Mouse (Mus musculus): ENCODE measurements at regions not wholly inside any gene's neighbourhood (a gene's known extent, or its start where the extent isn't known, plus 50 kb on each side); places are given as distances from the start of the nearest gene placed in this dataset.

DNA sequence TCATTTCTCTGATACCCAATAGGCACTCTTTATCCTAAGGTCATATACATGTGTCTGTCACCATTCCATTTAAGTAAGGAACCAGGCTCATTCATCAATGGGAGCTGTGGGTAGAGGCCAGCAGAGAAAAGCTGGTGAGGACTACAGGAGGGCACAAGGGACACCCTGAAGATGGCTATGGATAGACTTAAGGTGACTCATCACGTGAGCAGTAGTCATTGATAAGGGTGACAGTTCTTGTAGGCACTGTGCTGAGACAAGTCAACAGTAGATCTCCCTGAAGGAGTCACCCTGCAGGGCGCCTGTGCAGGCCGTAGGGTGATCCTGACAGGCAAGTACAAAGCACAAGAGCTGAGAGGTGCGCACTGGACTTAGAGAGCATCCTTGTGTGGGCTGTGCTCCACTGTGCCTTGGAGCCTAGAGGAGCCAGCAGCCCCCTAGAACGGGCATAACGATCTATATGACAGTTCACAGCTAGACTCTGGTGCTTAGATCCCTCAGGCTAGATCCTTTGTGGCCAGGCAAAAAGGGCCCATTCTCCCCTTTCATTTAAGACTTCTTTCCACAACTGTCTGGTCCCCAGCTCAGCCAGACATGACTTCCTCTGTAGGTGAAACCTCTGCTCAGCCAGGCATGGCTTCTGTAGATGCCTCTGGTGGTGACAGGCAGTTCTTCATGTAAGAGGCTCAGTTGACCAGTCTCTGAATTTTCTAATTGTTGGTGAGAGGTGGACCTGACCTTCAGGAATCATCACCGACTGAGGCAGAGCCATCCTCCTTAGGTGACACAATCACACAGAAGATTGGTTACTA lies 78.6 kb downstream of the Fam43a start:
- no peak for TF ChIP-seq MAX (IDR thresholded peaks at IDR 0.05)
- no peak for TF ChIP-seq MYOD1 (IDR thresholded peaks at IDR 0.05; ENCODE audit: control insufficient read depth, insufficient read length, low read depth)
- TF ChIP-seq CEBPB (IDR thresholded peaks at IDR 0.05; ENCODE audit: low read depth): no peak
- TF ChIP-seq CTCF (IDR thresholded peaks at IDR 0.05; ENCODE audit: control insufficient read depth, insufficient read depth, insufficient read length): no peak
- TF ChIP-seq MYOG (IDR thresholded peaks at IDR 0.05; ENCODE audit: control insufficient read depth, extremely low read depth, insufficient read length): no peak
- no peak for TF ChIP-seq FOSL1 (IDR thresholded peaks at IDR 0.05; ENCODE audit: insufficient read depth, low read length, poor library complexity, severe bottlenecking)
- no peak for TF ChIP-seq USF1 (IDR thresholded peaks at IDR 0.05; ENCODE audit: low read depth)
- no peak overlapping the region for H3K4me3 ChIP-seq (ENCODE audit: insufficient read depth, poor library complexity, severe bottlenecking)
- no peaks in the 10 kb centered on the region for H3K79me3 ChIP-seq (ENCODE audit: low read depth)
- H3ac ChIP-seq (ENCODE audit: control insufficient read depth, insufficient read length, low read depth): no peak overlapping the region
- no peaks in the 10 kb centered on the region for H3K79me2 ChIP-seq (ENCODE audit: control insufficient read depth, insufficient read depth)
- H3K36me3 ChIP-seq (ENCODE audit: control insufficient read depth, insufficient read depth): no peaks in the 10 kb centered on the region
- H3K27me3 ChIP-seq (ENCODE audit: control insufficient read depth, insufficient read depth, insufficient read length): peaks cover 3% of the 10 kb centered on the region

DNA sequence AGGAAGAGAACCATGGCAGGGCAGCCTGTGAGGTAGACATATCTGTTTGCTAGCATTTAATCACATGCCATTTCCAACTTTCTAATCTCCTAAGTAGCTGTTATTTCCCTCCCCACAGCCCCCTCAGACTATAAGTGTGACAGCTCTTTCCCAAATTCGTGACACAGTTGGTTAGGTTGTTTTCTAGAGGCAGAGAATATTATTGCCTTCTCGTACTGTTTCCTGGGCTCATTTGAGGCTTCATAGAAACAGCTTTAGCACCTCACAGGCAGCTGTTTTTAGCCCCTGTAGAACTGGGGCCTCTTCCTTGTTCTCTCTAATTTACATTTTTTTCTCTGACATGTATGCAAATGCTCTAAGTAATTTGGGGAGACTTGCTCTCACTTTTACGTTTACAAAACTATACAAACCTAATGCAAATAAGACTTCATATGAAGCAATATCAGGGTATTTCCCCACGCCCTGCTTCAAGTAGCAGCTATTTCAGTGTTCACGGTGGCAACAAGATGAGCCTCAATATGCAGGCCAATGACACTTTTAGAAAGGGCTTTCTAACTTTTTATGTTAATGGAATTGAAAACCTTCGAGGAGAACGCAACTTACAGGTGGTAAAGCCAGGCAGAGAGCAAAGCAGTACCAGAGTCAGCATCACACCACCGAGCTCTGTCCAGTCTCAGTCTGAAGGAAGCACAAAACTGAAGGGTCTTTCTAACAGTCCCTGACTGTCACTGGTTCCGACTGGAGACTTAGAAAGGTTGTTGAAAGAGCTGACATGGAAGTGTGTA lies 79.4 kb downstream of the Fam43a start:
- no peak for TF ChIP-seq CTCF (IDR thresholded peaks at IDR 0.05; ENCODE audit: control insufficient read depth, insufficient read depth, insufficient read length)
- no peak for TF ChIP-seq MYOG (IDR thresholded peaks at IDR 0.05; ENCODE audit: control insufficient read depth, extremely low read depth, insufficient read length)
- TF ChIP-seq CEBPB (IDR thresholded peaks at IDR 0.05; ENCODE audit: low read depth): no peak
- no peak for TF ChIP-seq MAX (IDR thresholded peaks at IDR 0.05)
- TF ChIP-seq MYOD1 (IDR thresholded peaks at IDR 0.05; ENCODE audit: control insufficient read depth, insufficient read length, low read depth): no peak
- no peak for TF ChIP-seq USF1 (IDR thresholded peaks at IDR 0.05; ENCODE audit: low read depth)
- TF ChIP-seq FOSL1 (IDR thresholded peaks at IDR 0.05; ENCODE audit: insufficient read depth, low read length, poor library complexity, severe bottlenecking): no peak
- no peaks in the 10 kb centered on the region for H3K36me3 ChIP-seq (ENCODE audit: control insufficient read depth, insufficient read depth)
- no peak overlapping the region for H3K4me3 ChIP-seq (ENCODE audit: insufficient read depth, poor library complexity, severe bottlenecking)
- no peaks in the 10 kb centered on the region for H3K79me3 ChIP-seq (ENCODE audit: low read depth)
- H3ac ChIP-seq (ENCODE audit: control insufficient read depth, insufficient read length, low read depth): no peak overlapping the region
- peaks cover 3% of the 10 kb centered on the region for H3K27me3 ChIP-seq (ENCODE audit: control insufficient read depth, insufficient read depth, insufficient read length)
- no peaks in the 10 kb centered on the region for H3K79me2 ChIP-seq (ENCODE audit: control insufficient read depth, insufficient read depth)

DNA sequence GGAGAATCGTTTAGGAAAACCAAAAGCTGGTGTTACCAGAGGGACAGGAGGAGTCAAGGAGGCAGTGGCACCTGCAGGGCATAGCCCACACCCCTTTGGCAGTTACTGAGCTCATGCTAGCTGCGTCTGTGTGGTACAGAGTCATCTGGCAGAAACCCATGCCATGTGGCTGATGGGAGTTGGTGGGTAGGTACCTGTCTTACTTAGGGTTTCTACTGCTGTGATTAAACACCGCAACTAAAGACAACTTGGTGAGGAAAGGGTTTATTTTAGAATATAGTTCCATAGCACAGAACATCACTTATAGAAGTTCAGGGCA lies 79.9 kb downstream of the Fam43a start:
- Histone ChIP-seq H3K27me3 (ENCODE audit: control insufficient read depth, insufficient read depth, insufficient read length) (peaks cover 3% of the 10 kb centered on the region), H3ac (ENCODE audit: control insufficient read depth, insufficient read length, low read depth) (no peak overlapping the region), H3K36me3 (ENCODE audit: control insufficient read depth, insufficient read depth) (no peaks in the 10 kb centered on the region), H3K79me2 (ENCODE audit: control insufficient read depth, insufficient read depth) (no peaks in the 10 kb centered on the region), H3K4me3 (ENCODE audit: insufficient read depth, poor library complexity, severe bottlenecking) (no peak overlapping the region), H3K79me3 (ENCODE audit: low read depth) (no peaks in the 10 kb centered on the region)
- TF ChIP-seq CTCF (IDR thresholded peaks at IDR 0.05; ENCODE audit: control insufficient read depth, insufficient read depth, insufficient read length) (no peak), MYOG (IDR thresholded peaks at IDR 0.05; ENCODE audit: control insufficient read depth, extremely low read depth, insufficient read length) (no peak), MYOD1 (IDR thresholded peaks at IDR 0.05; ENCODE audit: control insufficient read depth, insufficient read length, low read depth) (no peak), CEBPB (IDR thresholded peaks at IDR 0.05; ENCODE audit: low read depth) (no peak), MAX (IDR thresholded peaks at IDR 0.05) (no peak), FOSL1 (IDR thresholded peaks at IDR 0.05; ENCODE audit: insufficient read depth, low read length, poor library complexity, severe bottlenecking) (no peak), USF1 (IDR thresholded peaks at IDR 0.05; ENCODE audit: low read depth) (no peak)

DNA sequence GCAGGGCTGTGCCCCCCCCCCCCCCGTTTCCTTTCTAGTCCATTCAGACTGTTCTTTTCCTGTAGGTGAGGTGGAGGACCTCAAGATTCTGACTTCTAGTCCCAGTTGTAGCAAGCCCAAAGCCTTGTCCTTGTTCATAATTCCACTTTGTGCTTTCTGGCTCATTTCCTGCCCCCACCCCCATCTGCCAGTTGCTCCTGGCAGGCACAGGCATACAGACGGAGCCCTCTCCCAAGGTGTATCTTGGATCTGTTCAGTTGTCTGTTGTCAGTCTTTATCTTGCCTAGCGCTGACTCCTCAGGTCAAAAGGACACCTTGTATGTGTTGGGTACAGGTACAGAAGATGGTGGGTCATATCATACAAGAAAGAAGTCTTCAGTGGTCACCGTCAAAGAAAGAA lies 81.9 kb downstream of the Fam43a start:
- H3K27me3 ChIP-seq (ENCODE audit: control insufficient read depth, insufficient read depth, insufficient read length): peaks cover 3% of the 10 kb centered on the region
- TF ChIP-seq MAX (IDR thresholded peaks at IDR 0.05) (no peak), USF1 (IDR thresholded peaks at IDR 0.05; ENCODE audit: low read depth) (no peak), MYOG (IDR thresholded peaks at IDR 0.05; ENCODE audit: control insufficient read depth, extremely low read depth, insufficient read length) (no peak), CEBPB (IDR thresholded peaks at IDR 0.05; ENCODE audit: low read depth) (no peak), CTCF (IDR thresholded peaks at IDR 0.05; ENCODE audit: control insufficient read depth, insufficient read depth, insufficient read length) (no peak), FOSL1 (IDR thresholded peaks at IDR 0.05; ENCODE audit: insufficient read depth, low read length, poor library complexity, severe bottlenecking) (no peak), MYOD1 (IDR thresholded peaks at IDR 0.05; ENCODE audit: control insufficient read depth, insufficient read length, low read depth) (no peak)
- no peak overlapping the region for H3ac ChIP-seq (ENCODE audit: control insufficient read depth, insufficient read length, low read depth)
- H3K79me2 ChIP-seq (ENCODE audit: control insufficient read depth, insufficient read depth): no peaks in the 10 kb centered on the region
- H3K36me3 ChIP-seq (ENCODE audit: control insufficient read depth, insufficient read depth): no peaks in the 10 kb centered on the region
- no peak overlapping the region for H3K4me3 ChIP-seq (ENCODE audit: insufficient read depth, poor library complexity, severe bottlenecking)
- H3K79me3 ChIP-seq (ENCODE audit: low read depth): no peaks in the 10 kb centered on the region

DNA sequence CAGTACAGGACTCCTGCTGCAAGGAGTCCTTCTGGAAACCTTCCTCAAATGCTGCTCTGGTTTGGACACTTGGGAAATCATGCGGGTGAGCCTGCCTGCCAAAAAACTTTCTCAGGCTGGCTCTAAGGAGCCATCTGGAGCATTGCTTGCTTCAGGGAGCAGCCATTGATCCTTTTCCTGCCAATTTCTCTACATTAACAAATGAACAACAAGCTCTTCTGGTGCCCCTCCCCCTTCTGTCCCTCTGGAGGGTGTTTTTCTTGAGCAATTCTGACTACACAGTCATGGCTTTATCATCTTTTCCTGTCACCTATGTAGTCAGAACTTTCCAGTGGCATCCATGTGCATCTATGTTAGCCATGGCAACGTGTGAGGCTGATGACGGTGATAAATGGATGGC lies 84.5 kb downstream of the Fam43a start:
- Histone ChIP-seq H3K4me3 (ENCODE audit: insufficient read depth, poor library complexity, severe bottlenecking) (no peak overlapping the region), H3ac (ENCODE audit: control insufficient read depth, insufficient read length, low read depth) (no peak overlapping the region), H3K79me2 (ENCODE audit: control insufficient read depth, insufficient read depth) (no peaks in the 10 kb centered on the region), H3K79me3 (ENCODE audit: low read depth) (no peaks in the 10 kb centered on the region), H3K27me3 (ENCODE audit: control insufficient read depth, insufficient read depth, insufficient read length) (peaks cover 3% of the 10 kb centered on the region), H3K36me3 (ENCODE audit: control insufficient read depth, insufficient read depth) (no peaks in the 10 kb centered on the region)
- TF ChIP-seq MYOD1 (IDR thresholded peaks at IDR 0.05; ENCODE audit: control insufficient read depth, insufficient read length, low read depth) (no peak), USF1 (IDR thresholded peaks at IDR 0.05; ENCODE audit: low read depth) (no peak), FOSL1 (IDR thresholded peaks at IDR 0.05; ENCODE audit: insufficient read depth, low read length, poor library complexity, severe bottlenecking) (no peak), CEBPB (IDR thresholded peaks at IDR 0.05; ENCODE audit: low read depth) (no peak), CTCF (IDR thresholded peaks at IDR 0.05; ENCODE audit: control insufficient read depth, insufficient read depth, insufficient read length) (no peak), MYOG (IDR thresholded peaks at IDR 0.05; ENCODE audit: control insufficient read depth, extremely low read depth, insufficient read length) (no peak), MAX (IDR thresholded peaks at IDR 0.05) (no peak)

All from C2C12 (cell line).